Mouse (Mus musculus) kidney, postnatal 0 days (tissue): ENCODE data around the gene Lix1l. TPM values are rescaled to one million over a fixed set of nuclear protein-coding genes. Genes with fewer than 3 reads are reported as not detected.

Experiments
- ATAC-seq: fragments of 200-750 bp; cut with Nextera tagmentation; replicated peaks from 2 replicates; pipeline ENCODE4 v1.8.0; 2017; ENCODE audit warnings: low read depth, moderate number of reproducible peaks, moderate TSS enrichment, moderate library complexity; ENCODE audit not compliant: low FRiP score
- DNase-seq: peaks from one replicate; pipeline ENCODE4 v3.0.0-alpha.2; 2016; ENCODE audit warnings: low spot score
- H3K27ac ChIP-seq: fragments of 300-500 bp; sonication (generic); 2 replicates; pipeline ENCODE4 v1.5.1; 2014; ENCODE audit warnings: mild to moderate bottlenecking
- H3K27me3 ChIP-seq: fragments of 300-500 bp; sonication (generic); 2 replicates; pipeline ENCODE4 v1.6.1; 2014; ENCODE audit warnings: low read length, mixed read lengths; ENCODE audit not compliant: insufficient read depth
- H3K36me3 ChIP-seq: fragments of 300-500 bp; sonication (generic); 2 replicates; pipeline ENCODE4 v1.6.1; 2014; ENCODE audit warnings: low read length, mixed read lengths; ENCODE audit not compliant: insufficient read depth
- H3K4me1 ChIP-seq: fragments of 300-500 bp; sonication (generic); replicated peaks from 2 replicates; pipeline ENCODE4 v1.6.1; 2014; ENCODE audit warnings: antibody characterized with exemption, low read length, mixed read lengths; ENCODE audit not compliant: insufficient read depth
- H3K4me2 ChIP-seq: fragments of 300-500 bp; sonication (generic); 2 replicates; pipeline ENCODE4 v1.6.1; 2014; ENCODE audit warnings: mild to moderate bottlenecking, low read length, moderate library complexity, mixed read lengths
- H3K4me3 ChIP-seq: fragments of 300-500 bp; sonication (generic); replicated peaks from 2 replicates; pipeline ENCODE4 v1.5.1; 2014; ENCODE audit warnings: low read depth, low read length
- H3K9ac ChIP-seq: fragments of 300-500 bp; sonication (generic); 2 replicates; pipeline ENCODE4 v1.6.1; 2014; ENCODE audit warnings: low read depth, low read length
- H3K9me3 ChIP-seq: fragments of 300-500 bp; sonication (generic); replicated peaks from 2 replicates; pipeline ENCODE4 v1.6.1; 2016; ENCODE audit warnings: low read length, inconsistent platforms, mixed read lengths
- CTCF ChIP-seq: IDR thresholded peaks from 2 replicates; pipeline ENCODE4 v1.5.1; 2016; ENCODE audit warnings: antibody characterized with exemption, low read depth, mild to moderate bottlenecking, moderate library complexity
- WGBS: fragments of 180-500 bp; shearing (Covaris S2); extraction: QIAGEN DNeasy Blood & Tissue Kit; methylation state at CpG from one replicate; pipeline ENCODE4 v1.1.7; 2014; 5-methylcytosine and 5-hydroxymethylcytosine counted together
- polyA plus RNA-seq: library from polyadenylated mRNA; unstranded; fragments of >200 nt; fragmentation: Nextera tagmentation; extraction: Ambion mirVana; gene quantifications from 2 replicates; pipeline ENCODE4 v1.2.1, GENCODE M21; 2015

Lix1l gene
- polyA plus RNA-seq, 1 experiment from 2014 or later = 4.9 TPM

DNA sequence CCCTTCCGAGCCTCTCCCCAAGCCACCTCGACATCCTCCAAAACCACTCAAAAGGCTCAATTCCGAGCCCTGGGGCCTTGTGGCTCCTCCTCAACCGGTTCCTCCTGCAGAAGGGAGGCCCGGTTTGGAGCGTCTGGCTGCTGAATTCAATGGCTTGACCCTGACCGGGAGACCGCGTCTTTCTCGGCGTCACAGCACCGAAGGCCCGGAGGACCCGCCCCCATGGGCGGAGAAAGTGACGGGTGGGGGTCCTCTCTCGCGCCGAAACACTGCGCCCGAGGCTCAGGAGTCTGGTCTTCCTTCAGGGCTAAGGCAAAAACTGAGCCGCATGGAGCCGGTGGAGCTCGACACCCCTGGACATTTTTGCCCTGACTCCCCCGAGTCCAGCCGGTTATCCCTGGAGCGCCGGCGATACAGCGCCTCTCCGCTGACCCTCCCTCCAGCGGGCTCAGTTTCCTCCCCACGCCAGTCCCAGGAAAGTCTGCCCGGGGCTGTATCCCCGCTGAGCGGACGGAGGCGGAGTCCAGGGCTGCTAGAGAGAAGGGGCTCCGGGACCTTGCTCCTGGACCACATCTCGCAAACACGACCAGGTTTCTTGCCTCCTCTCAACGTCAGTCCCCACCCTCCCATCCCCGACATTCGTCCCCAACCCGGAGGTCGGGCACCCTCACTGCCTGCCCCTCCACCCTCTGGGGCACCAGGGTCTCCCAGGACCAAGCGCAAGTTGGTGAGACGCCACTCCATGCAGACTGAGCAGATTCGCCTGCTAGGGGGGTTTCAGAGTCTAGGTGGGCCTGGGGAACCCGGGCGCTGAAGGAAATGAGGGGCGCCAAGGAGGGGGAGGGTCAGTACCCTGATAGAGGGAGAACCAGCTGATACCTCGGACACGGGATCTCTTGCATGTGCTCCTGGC is 2.5 kb upstream of the Lix1l start:
- peak overlapping the region; percentile 84 for H3K4me2 ChIP-seq
- peak overlapping the region; percentile 47; the same call in 1 of the 2 replicates for H3K27ac ChIP-seq
- peak overlapping the region; percentile 62 for H3K9ac ChIP-seq
- WGBS = 3% methylated on average over 53 of the region's 54 CpGs
- H3K9me3 ChIP-seq = no peaks in the 10 kb centered on the region
- DNase-seq (peak; percentile 80), ATAC-seq (no peak)
- 0 out of 2 replicates have a peak, but pooled peaks cover 5% of the 10 kb centered on the region for H3K27me3 ChIP-seq
- H3K4me3 ChIP-seq = peak overlapping the region; percentile 48
- TF ChIP-seq CTCF = no peak
- H3K36me3 ChIP-seq = no peaks in the 10 kb centered on the region
- H3K4me1 ChIP-seq = peaks cover 25% of the 10 kb centered on the region

- Histone ChIP-seq H3K9me3 (no peaks in the 10 kb centered on the region), H3K4me3 (peak overlapping the region; percentile 48), H3K4me2 (no peak overlapping the region), H3K36me3 (no peaks in the 10 kb centered on the region), H3K4me1 (peaks cover 25% of the 10 kb centered on the region), H3K27ac (no peak overlapping the region), H3K27me3 (0 out of 2 replicates have a peak, but pooled peaks cover 5% of the 10 kb centered on the region), H3K9ac (no peak overlapping the region)
- ATAC-seq = no peak
- TF ChIP-seq CTCF = no peak
- no peak for DNase-seq
- 62% methylated on average over 8 of the region's 8 CpGs for WGBS
Observed at GRCm38 (mm10) chr3:96599069-96599393, 1.9 kb upstream of the Lix1l start.

DNA sequence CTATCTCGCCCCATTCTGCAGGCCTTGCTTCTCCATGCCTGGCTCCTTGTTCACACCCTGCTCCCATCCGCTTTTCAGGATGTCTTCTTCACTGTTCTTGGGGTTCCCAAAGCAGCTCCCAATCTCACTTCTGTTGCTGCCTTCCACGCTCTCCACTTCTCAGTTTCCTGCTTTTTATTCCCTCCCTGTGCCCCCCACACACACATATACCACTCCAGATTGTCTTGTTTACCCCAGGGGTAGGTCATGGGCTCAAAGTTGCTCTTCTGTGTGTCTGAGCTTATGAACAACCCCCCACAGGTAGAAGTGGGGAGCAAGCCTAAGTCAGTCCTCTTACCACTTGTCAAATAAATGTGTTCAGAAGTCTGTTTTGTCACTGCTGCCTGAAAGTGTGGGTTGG is 1.5 kb upstream of the Lix1l start:
- no peak for DNase-seq
- Histone ChIP-seq H3K9me3 (no peaks in the 10 kb centered on the region), H3K36me3 (no peaks in the 10 kb centered on the region), H3K27me3 (0 out of 2 replicates have a peak, but pooled peaks cover 5% of the 10 kb centered on the region), H3K4me3 (no peak overlapping the region), H3K9ac (no peak overlapping the region), H3K27ac (no peak overlapping the region), H3K4me1 (peaks cover 25% of the 10 kb centered on the region), H3K4me2 (no peak overlapping the region)
- ATAC-seq = no peak
- no peak for TF ChIP-seq CTCF
- WGBS = 93% methylated on average over 3 of the region's 3 CpGs

GRCm38 (mm10) chr3:96601251-96601787 is 370 bp downstream of the Lix1l start:
- Histone ChIP-seq H3K9ac (peak overlapping the region; percentile 81), H3K27ac (peak overlapping the region; percentile 95), H3K36me3 (no peaks in the 10 kb centered on the region), H3K4me1 (peaks cover 21% of the 10 kb centered on the region), H3K4me2 (peak overlapping the region; percentile 84), H3K27me3 (no peaks in the 10 kb centered on the region), H3K4me3 (peak overlapping the region; percentile 72), H3K9me3 (no peaks in the 10 kb centered on the region)
- 2% methylated on average over 24 of the region's 40 CpGs for WGBS
- TF ChIP-seq CTCF = no peak
- ATAC-seq = peak; percentile 50
- DNase-seq = peak; percentile 84

DNA sequence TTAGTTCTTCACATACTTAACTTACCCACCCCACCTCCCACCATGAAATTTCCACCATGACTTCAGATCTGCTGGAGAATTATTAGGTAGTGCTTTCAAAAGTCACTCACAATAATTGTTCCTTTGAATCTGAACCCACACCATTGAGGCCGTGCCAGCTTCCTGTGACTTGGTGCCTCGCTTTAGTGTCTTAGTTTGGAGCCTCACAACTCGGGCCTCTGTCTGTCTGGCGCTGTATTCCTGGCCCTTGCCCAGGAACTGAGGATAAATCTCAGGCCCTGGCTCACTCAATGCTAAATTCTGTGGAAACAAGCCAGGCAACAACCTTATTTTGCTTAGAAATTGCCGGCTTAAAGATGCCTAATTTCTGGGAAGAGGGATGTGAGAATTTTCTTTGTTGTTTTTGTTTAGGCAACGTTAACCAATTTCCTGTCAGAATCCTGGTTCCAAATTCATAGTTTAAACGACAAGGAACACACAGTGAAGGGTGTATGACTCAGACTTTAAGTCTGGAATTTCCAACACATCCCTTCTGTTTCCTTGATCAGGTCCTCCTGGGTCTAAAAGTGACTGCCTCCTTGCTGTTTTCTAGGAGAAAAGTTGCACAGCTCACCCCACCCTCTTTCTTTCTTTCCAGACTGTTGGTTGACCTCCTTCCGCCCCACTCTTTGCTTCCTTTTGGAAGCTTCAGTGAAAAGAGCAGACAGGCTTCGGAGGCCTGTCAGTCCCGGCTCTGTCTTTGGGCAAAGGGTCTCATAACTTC is 1.2 kb downstream of the Lix1l start:
- H3K9ac ChIP-seq = peak overlapping the region; percentile 81
- peak overlapping the region; percentile 72 for H3K4me3 ChIP-seq
- no peak for TF ChIP-seq CTCF
- 20% methylated on average over 10 of the region's 10 CpGs for WGBS
- DNase-seq (peak; percentile 63), ATAC-seq (no peak)
- H3K27ac ChIP-seq = peak overlapping the region; percentile 95
- no peaks in the 10 kb centered on the region for H3K36me3 ChIP-seq
- H3K9me3 ChIP-seq = no peaks in the 10 kb centered on the region
- peak overlapping the region; percentile 84 for H3K4me2 ChIP-seq
- peaks cover 13% of the 10 kb centered on the region for H3K4me1 ChIP-seq
- H3K27me3 ChIP-seq = no peaks in the 10 kb centered on the region

DNA sequence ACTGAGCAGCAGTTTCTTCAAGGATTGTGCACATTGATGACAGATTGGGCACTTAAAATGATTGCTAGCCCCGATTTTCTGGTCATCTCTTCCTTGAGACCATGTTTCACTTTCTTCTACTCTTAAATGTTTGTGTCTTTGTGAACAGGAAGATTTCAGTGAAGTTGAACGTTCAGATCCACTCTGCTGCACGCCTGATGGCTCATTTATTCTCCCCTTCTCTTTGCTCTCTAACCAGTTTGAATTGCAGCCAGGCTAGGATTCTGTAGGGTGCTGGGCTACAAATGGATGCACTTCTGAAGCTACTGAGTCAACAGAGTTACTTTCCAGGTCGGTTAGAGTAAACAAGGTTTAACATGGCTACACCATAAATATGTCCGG is 1.7 kb downstream of the Lix1l start:
- Histone ChIP-seq H3K27ac (peak overlapping the region; percentile 95), H3K9me3 (no peaks in the 10 kb centered on the region), H3K4me1 (peaks cover 9% of the 10 kb centered on the region), H3K27me3 (no peaks in the 10 kb centered on the region), H3K4me2 (peak overlapping the region; percentile 84), H3K4me3 (peak overlapping the region; percentile 72), H3K36me3 (no peaks in the 10 kb centered on the region), H3K9ac (peak overlapping the region; percentile 81; the same call in 1 of the 2 replicates)
- no peak for TF ChIP-seq CTCF
- DNase-seq = no peak
- WGBS = 9% methylated on average over 5 of the region's 5 CpGs
- ATAC-seq = no peak
